Mouse (Mus musculus): ENCODE measurements around the gene Atp10a.

- no peak for TF ChIP-seq POLR2A (IDR thresholded peaks at IDR 0.05; ENCODE audit: insufficient read depth, low read length)
- TF ChIP-seq CTCF (IDR thresholded peaks at IDR 0.05; ENCODE audit: low read depth, low read length) = no peak
These were observed 86.0 kb downstream of the Atp10a start for GRCm38 (mm10) chr7:58742009-58742408.

All from ES-Bruce4 (cell line).